10 mouse cellular contexts compared by ENCODE assay signal in the genomic region with DNA sequence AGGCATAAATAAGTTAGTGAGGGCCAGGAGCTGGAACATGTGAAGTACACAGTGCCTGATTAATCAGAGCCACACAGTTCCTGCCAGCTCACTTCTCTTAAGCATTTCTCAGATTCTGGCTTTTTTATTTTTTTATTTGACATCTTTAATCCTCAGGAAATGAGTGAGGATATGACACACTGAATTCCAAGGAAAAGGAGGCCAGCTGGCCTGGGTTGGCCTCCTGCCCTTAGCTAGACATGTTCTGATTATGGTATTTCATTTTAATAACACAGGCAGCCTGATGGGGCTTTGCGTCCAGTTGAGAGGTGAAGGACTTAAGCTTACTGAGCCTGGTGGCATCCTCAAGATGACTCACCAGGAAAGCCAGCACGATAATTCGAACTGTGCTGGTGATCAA. TPM values are rescaled to one million over a fixed set of nuclear protein-coding genes. Genes with fewer than 3 reads are reported as not detected.
DNase-seq lines count a peak whose midpoint lies in the region; ATAC-seq lines count a peak whose summit lies in the region.
"Had no signal": no experiment of that assay in that cellular context is flagged by ENCODE, and none has a peak within 500 bp of the region (broad histone marks: within the 10 kb centered on the region; RNA-seq: fewer than 3 reads in every experiment).

No protein-coding gene starts in this region.

- no peaks in the 10 kb centered on the region for H3K27me3 ChIP-seq in liver, embryonic 16.5 days (ENCODE audit: control insufficient read depth, insufficient read depth, low read depth, low read length)
- H3K27me3 ChIP-seq: neural tube, embryonic 12.5 days had no signal

- H3K4me2 ChIP-seq in liver, embryonic 16.5 days (ENCODE audit: low read depth, low read length): no peak overlapping the region
- H3K4me2 ChIP-seq: forebrain, embryonic 13.5 days; neural tube, embryonic 12.5 days had no signal

- peak; percentile 35 for DNase-seq in gastrocnemius, postnatal 14 days
- no peak for DNase-seq in gastrocnemius, adult 18-20 months (ENCODE audit: low spot score)
- DNase-seq in adrenal gland, adult 2 months: peak; percentile 83
- peak; percentile 49 for DNase-seq in heart, adult 8-10 months (ENCODE audit: low spot score)
- DNase-seq in frontal cortex, postnatal 14 days (ENCODE audit: low spot score in 2 of 2): no peak
- no peak for DNase-seq in embryo, embryonic 11 days
- DNase-seq in thymus, postnatal 10 days (ENCODE audit: low spot score in 2 of 2): no peak

- no peak overlapping the region for H3K9ac ChIP-seq in liver, embryonic 16.5 days (ENCODE audit: low read depth, low read length)
- H3K9ac ChIP-seq: forebrain, embryonic 13.5 days; neural tube, embryonic 12.5 days had no signal

- no peak overlapping the region for H3K27ac ChIP-seq in liver, embryonic 16.5 days (ENCODE audit: low read length)
- H3K27ac ChIP-seq: forebrain, embryonic 13.5 days; neural tube, embryonic 12.5 days had no signal

- no peaks in the 10 kb centered on the region for H3K9me3 ChIP-seq in liver, embryonic 16.5 days (replicated peaks; ENCODE audit: control insufficient read depth, low read length)
- H3K9me3 ChIP-seq: forebrain, embryonic 13.5 days; neural tube, embryonic 12.5 days had no signal

- no peaks in the 10 kb centered on the region for H3K36me3 ChIP-seq in liver, embryonic 16.5 days (ENCODE audit: control insufficient read depth, insufficient read depth)
- H3K36me3 ChIP-seq: neural tube, embryonic 12.5 days had no signal

- intact Hi-C loops in gastrocnemius, postnatal 14 days (cut with DNase I; ENCODE audit: low total_unique reads): no loop called here

- no peak overlapping the region for H3K4me3 ChIP-seq in liver, embryonic 16.5 days (ENCODE audit: low read depth, low read length)
- H3K4me3 ChIP-seq: forebrain, embryonic 13.5 days; neural tube, embryonic 12.5 days had no signal

- peak; percentile 13; the same call in 1 of the 2 replicates for ATAC-seq in liver, embryonic 16.5 days (ENCODE audit: low read depth)
- ATAC-seq: forebrain, embryonic 13.5 days had no signal

- WGBS in liver, embryonic 16.5 days (ENCODE audit: insufficient replicate concordance): 61% methylated on average over 3 of the region's 3 CpGs

- H3K4me1 ChIP-seq in liver, embryonic 16.5 days (ENCODE audit: control insufficient read depth, low read depth, low read length): no peaks in the 10 kb centered on the region
- H3K4me1 ChIP-seq: forebrain, embryonic 13.5 days; neural tube, embryonic 12.5 days had no signal

RNA-seq across cellular contexts. Expression of a gene that starts 27.6 kb away (rescaled TPM):
- not detected for total RNA-seq in gastrocnemius, postnatal 14 days (2021)
- not detected for total RNA-seq in gastrocnemius, adult 18-20 months (2021)
- total RNA-seq in adrenal gland, adult 2 months (2021): not detected
- polyA plus RNA-seq in adrenal gland, adult 2 months (2012; rRNA removed): not detected in 2 replicates
- not detected for total RNA-seq in heart, adult 8-10 months (2022)
- not detected in 2 replicates for polyA plus RNA-seq in liver, embryonic 16.5 days (2015; fragmentation: Nextera tagmentation; extraction: Ambion mirVana)
- polyA plus RNA-seq: forebrain, embryonic 13.5 days; neural tube, embryonic 12.5 days had no signal

Comparison
In these comparisons a context has a peak if more than half of its experiments do, and no peak if none do; other contexts are left out.
1. DNase-seq: peak in gastrocnemius, postnatal 14 days (single experiment), adrenal gland, adult 2 months (single experiment) and heart, adult 8-10 months (single experiment); none in gastrocnemius, adult 18-20 months (single experiment), frontal cortex, postnatal 14 days (0 of 2), embryo, embryonic 11 days (single experiment) and thymus, postnatal 10 days (0 of 2).